Mouse (Mus musculus) CD8-positive naive resting alpha-beta T cell, adult 2 months (primary cell): ENCODE data around the gene Bcar1.

Source experiments
- DNase-seq, 2 experiments: peaks; one replicate each; pipeline ENCODE4 v3.0.0; 2022; ENCODE audit warnings: low read depth in 2 of 2, low spot score in 2 of 2

Gene Bcar1

DNA sequence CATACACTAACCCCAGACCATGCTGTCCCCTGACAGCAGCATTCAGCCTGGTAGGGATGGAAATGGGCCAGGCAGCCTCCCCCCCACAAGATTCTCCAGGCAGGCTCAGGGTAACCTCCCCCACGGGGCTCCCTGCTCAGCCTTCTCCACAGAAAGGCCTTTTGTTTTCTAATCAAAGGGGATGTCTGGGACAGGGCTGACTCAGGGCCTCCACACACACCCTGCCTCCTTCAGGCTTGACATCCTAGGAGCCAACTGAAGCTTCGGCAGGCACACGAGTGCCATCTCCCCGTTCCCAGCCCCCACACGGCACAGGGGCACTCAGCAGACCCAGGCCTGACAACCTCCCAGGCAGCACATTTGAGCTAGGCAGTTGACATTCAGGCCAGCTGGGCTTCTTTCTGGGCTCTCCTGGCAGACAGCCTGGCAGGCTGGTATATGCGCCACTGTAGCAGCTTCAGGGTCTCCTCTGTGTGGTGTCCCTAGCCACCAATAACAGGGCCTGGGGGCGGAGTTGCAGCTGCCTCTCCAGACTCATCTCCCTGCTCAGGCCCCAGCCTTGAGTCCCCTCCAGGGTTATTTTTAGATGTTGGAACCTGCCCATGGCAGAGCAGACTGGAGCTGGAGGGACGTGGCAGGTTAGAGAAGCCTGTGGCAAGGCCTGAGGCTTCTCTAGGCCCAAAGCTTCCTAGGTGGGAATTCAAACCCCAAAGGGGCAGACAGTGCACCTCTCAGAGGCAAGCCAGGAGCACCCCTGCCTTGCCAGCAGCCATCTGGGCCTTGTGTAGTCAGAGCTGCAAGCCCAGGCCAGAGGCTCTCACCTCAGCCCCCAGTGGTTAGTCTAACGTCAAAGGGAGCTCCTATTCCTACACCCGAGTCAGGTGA lies 26.8 kb downstream of the Bcar1 start:
- DNase-seq = no peak

- no peak for DNase-seq
These were observed 28.1 kb downstream of the Bcar1 start for GRCm38 (mm10) chr8:111715514-111715913.

- DNase-seq = no peak
These were observed 29.3 kb downstream of the Bcar1 start for GRCm38 (mm10) chr8:111714295-111714694.

DNA sequence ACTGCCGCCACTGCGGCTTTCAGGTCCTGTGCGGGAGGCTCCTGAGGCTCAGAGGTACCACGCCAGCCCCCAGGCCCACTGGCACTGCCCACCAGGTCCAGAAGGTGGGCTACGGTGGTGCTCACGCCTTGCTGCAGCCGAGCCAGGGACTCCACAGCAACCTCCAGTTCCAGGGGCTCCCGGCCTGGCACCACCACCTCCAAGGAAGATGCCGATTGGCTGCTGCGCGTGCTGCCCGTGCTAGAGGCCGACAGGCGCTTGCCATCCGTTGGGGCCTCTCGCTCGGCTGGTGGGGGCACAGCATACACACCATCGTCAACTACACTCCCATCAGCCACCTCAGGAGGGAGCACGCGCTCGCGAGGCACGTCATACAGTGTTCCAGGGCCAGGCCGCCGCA lies 29.8 kb downstream of the Bcar1 start:
- no peak for DNase-seq

DNA sequence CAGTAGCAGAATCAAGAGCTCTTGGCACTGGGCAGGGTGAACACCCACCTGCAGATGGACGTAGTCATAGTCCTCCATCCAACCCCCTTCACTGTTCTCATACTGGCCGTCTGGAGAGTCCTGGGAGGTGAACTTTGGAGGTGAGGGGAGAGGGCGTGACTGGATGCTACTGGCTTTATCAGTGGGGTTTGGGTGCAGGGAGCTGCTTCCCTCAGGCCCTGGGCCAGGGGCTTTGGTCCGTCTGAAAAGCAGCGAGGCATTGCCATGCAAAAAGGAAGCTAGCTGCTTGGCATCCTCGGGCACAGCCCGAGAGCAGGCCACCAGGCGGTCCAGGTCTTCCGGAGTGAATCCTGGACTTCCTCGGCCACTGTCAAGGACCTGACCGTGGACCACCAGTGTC lies 30.3 kb downstream of the Bcar1 start:
- DNase-seq = no peak

- DNase-seq = peak; percentile 30 to 45
These were observed 31.0 kb downstream of the Bcar1 start for GRCm38 (mm10) chr8:111712588-111712987.

DNA sequence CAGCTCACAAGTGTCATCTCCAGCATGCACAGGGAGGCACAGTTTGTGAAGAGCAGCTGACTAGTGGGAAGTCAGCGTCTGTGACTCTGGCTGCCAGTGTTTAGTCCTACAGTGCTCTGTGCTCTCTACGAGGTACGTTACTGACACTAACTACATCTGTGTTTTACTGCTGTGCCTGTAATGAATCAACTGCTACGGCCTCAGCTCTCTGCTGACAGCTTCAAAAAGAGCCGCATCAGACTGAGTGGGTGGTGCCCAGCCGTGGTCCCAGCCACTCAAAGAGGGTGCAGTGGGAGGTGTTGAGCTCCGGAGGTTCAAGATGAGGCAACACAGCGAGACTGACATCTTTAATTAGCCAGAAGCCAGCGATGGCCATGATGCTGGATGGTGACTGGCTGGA lies 31.5 kb downstream of the Bcar1 start:
- DNase-seq = no peak

- no peak for DNase-seq
These were observed 32.7 kb downstream of the Bcar1 start for GRCm38 (mm10) chr8:111710777-111711485.

- DNase-seq = no peak
These were observed 34.4 kb downstream of the Bcar1 start for GRCm38 (mm10) chr8:111709223-111709622.

GRCm38 (mm10) chr8:111708265-111708664 lies 35.3 kb downstream of the Bcar1 start:
- DNase-seq = no peak

DNA sequence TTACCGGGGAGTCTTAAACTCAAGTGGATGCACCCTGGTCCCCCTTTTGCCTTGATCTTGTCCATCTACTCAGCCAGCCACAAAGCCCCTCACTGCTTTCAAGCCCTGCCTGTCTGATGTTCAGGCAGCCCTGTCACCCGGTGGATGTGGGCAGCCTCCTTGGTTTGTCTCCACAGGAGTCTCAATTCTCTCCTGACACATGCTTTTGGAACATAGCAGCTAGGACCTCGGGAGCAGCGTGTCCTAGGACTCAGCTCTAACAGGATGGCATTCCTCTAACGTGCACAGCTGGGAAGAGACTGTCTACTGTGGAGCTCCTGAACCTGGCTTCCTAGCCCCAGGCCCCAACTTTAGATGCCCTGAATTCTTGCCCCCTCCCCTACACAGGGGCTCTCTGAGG lies 37.9 kb downstream of the Bcar1 start:
- DNase-seq = no peak

DNA sequence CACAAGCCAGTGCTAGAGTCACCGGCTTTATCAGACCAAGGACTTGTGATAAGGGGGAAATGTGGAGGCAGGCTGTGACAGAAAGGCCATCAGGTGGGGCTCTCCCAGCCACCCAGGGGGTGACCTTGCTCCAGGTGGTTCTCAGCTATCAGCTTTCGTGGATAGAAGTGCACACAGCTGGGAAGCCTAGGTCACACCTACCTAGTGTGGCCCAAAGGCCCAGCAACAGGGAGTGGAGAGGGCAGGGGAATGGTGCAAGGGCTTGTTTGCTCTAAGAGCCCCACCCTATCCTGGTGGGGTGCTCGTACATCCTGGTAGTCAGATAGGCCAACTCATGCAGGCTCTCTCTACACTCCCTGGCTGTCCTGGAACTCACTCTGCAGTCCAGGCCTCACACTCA lies 38.4 kb downstream of the Bcar1 start:
- DNase-seq = no peak

DNA sequence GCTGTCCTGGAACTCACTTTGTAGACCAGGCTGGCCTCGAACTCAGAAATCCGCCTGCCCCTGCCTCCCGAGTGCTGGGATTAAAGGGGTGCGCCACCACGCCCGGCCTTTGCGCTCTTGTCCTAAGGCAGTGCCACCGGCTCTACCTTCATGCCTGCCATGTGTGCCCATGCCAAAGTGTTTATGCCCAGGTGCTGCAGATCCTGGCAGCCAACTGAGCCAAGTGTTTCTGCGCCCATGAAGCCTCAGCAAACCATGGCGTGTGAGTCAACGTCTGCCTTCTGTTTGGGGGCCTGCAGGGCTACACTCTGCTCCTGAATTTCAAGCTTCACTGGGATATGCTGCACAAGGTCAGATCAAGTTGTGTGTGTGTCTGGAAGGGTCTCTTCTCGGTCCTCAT lies 39.0 kb downstream of the Bcar1 start:
- no peak for DNase-seq

DNA sequence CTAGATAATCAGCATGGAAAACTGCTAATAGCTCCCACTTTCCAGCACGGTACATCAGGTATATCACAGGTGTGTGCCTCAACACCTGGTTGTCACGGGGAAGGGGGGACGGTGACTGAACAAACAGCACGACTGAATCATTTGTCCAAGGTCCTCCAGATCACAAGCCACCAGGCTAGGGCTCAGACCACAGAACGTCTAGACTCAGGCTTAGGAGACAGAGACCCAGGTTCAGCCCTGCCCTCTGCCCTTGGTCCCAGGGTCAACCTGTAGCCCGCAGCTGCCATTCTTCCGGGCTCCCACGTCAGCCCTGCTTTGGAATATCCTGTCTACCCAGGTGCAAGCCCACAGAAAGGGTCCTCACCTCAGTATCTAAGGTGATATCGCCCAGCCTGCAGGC lies 42.2 kb downstream of the Bcar1 start:
- no peak for DNase-seq

DNA sequence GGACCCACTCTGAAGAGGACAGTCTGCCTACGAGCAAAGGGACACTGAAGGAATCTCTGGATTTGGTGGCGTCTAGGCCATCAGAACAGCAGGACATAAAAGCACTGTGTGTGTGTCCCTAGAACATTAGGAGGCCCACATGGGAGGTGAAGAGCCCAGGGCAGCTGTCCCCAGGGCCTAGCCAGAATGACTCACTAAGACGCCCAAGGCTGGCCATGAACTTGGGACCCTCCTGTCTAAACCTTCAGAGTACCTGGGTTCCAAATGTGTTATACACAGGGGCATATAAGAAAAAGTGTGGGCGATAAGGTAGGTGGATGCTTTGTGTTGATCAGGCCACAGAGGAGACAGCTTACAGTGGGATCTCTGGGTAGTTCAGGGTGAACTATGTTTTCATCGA lies 42.9 kb downstream of the Bcar1 start:
- no peak for DNase-seq

GRCm38 (mm10) chr8:111700201-111700600 lies 43.4 kb downstream of the Bcar1 start:
- DNase-seq = no peak

GRCm38 (mm10) chr8:111699035-111699434 lies 44.6 kb downstream of the Bcar1 start:
- no peak for DNase-seq

- DNase-seq = no peak
These were observed 46.0 kb downstream of the Bcar1 start for GRCm38 (mm10) chr8:111697655-111698054.

GRCm38 (mm10) chr8:111695441-111695840 lies 48.2 kb downstream of the Bcar1 start:
- no peak for DNase-seq

- no peak for DNase-seq
These were observed 50.3 kb downstream of the Bcar1 start for GRCm38 (mm10) chr8:111693261-111693741.

DNA sequence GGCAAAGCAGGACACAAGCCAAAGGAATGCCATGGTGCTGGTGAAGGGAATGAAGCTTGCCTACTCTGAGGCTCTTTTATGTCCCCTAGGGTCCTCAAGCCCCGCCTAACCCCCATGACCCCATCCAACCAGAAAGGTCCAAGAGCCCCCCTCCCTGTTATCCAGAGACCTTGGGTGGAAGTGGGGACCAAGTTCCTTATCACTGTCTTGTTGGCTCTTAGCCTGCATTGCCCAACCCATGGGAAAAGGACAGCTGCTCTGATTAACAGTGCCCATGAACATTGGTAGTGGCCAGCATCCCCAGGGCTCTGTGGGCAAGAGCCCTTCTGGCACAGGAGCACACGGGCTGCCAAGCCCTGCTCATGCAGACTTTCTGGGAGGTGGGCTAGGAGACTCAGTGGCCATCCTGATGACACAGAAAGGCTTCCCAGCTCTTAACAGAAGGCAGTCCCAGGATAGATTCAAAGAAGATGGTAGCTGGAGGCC lies 52.6 kb downstream of the Bcar1 start, which contains the start of gene Ctrb1:
Gene Ctrb1, minus strand, starts transcription at position 51 of the 486 bp plus-strand sequence.
- DNase-seq = no peak

GRCm38 (mm10) chr8:111686881-111687280 lies 56.7 kb downstream of the Bcar1 start:
- DNase-seq = no peak
